Mouse (Mus musculus): Measurements from ENCODE around the gene Sgpp1. TPM values are rescaled to one million over a fixed set of nuclear protein-coding genes. Genes with fewer than 3 reads are reported as not detected.
"Not testable (repeated sequence)": the region's sequence is repeated elsewhere in the genome, so short reads cannot be mapped to it uniquely, and the experiment has no call there.

The Sgpp1 gene
- polyA plus RNA-seq, 1 experiment from 2014 or later: 31.6 TPM

GRCm38 (mm10) chr12:75689003-75689402 is 46.5 kb downstream of the Sgpp1 start:
- 82% methylated on average over 2 of the region's 2 CpGs for WGBS
- DNase-seq (ENCODE audit: low spot score) (no peak), ATAC-seq (ENCODE audit: low read depth) (no peak)
- H3K36me3 ChIP-seq (ENCODE audit: control insufficient read depth, insufficient read depth, low read length): no peaks in the 10 kb centered on the region
- no peak overlapping the region for H3K4me3 ChIP-seq (ENCODE audit: low read depth, low read length)
- H3K27me3 ChIP-seq (replicated peaks; ENCODE audit: control insufficient read depth, insufficient read depth, low read length): no peaks in the 10 kb centered on the region
- H3K4me1 ChIP-seq (ENCODE audit: control insufficient read depth, insufficient read depth, low read length): no peaks in the 10 kb centered on the region
- no peak overlapping the region for H3K27ac ChIP-seq (replicated peaks; ENCODE audit: low read depth, low read length)
- no peak overlapping the region for H3K4me2 ChIP-seq (ENCODE audit: low read depth, low read length)
- H3K9ac ChIP-seq (ENCODE audit: low read depth, low read length): no peak overlapping the region
- H3K9me3 ChIP-seq (ENCODE audit: control insufficient read depth, low read length): no peaks in the 10 kb centered on the region

DNA sequence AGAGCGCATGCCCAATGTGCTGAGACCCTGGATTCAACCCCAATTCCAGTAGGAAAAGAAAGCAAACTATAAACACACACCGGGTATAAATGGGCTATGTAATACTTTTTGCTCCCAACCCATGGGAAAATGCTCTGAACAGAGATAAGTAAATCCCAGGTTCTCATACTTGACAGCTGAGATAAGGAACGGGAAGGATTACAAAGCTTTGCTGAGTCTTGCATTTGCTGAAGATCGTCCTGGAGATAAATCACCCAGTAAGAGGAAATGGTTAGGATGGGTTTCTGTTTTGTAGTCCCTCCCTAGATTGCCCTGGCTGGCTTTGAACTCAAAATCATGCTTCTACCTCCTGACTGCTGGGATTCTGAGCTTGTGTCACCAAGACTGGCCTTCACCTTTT is 48.2 kb downstream of the Sgpp1 start:
- WGBS: 66% methylated on average over 4 of the region's 4 CpGs
- Histone ChIP-seq H3K9me3 (ENCODE audit: control insufficient read depth, low read length) (no peaks in the 10 kb centered on the region), H3K9ac (ENCODE audit: low read depth, low read length) (no peak overlapping the region), H3K27ac (replicated peaks; ENCODE audit: low read depth, low read length) (no peak overlapping the region), H3K4me1 (ENCODE audit: control insufficient read depth, insufficient read depth, low read length) (no peaks in the 10 kb centered on the region), H3K27me3 (replicated peaks; ENCODE audit: control insufficient read depth, insufficient read depth, low read length) (no peaks in the 10 kb centered on the region), H3K36me3 (ENCODE audit: control insufficient read depth, insufficient read depth, low read length) (no peaks in the 10 kb centered on the region), H3K4me3 (ENCODE audit: low read depth, low read length) (no peak overlapping the region), H3K4me2 (ENCODE audit: low read depth, low read length) (no peak overlapping the region)
- ATAC-seq (ENCODE audit: low read depth) (no peak), DNase-seq (ENCODE audit: low spot score) (no peak)

GRCm38 (mm10) chr12:75684026-75684425 is 51.5 kb downstream of the Sgpp1 start:
- H3K9me3 ChIP-seq (ENCODE audit: control insufficient read depth, low read length); H3K27ac ChIP-seq (replicated peaks; ENCODE audit: low read depth, low read length); DNase-seq (ENCODE audit: low spot score); H3K4me2 ChIP-seq (ENCODE audit: low read depth, low read length); H3K4me1 ChIP-seq (ENCODE audit: control insufficient read depth, insufficient read depth, low read length); ATAC-seq (ENCODE audit: low read depth); H3K4me3 ChIP-seq (ENCODE audit: low read depth, low read length); H3K9ac ChIP-seq (ENCODE audit: low read depth, low read length); H3K36me3 ChIP-seq (ENCODE audit: control insufficient read depth, insufficient read depth, low read length); H3K27me3 ChIP-seq (replicated peaks; ENCODE audit: control insufficient read depth, insufficient read depth, low read length): not testable (repeated sequence)
- WGBS: 86% methylated on average over 4 of the region's 4 CpGs

DNA sequence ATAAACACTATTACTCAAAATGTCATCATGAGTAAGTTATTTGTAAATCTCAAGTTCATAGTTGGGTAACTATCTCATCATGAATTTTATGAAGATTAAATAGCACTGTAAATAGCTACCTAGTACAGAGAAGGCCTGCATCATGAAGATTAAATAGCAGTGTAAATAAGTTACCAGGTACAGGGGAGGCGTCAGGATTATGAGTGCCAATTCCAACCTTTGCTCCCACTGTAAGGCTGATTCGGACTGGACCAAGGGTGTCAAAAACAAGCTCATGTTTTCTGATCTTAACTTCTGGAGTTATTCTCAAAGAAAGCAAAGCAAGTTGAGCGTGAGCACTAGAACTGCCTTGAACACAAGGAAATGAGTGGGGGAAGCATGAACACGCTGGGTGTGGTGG is 51.9 kb downstream of the Sgpp1 start:
- Histone ChIP-seq H3K4me3 (ENCODE audit: low read depth, low read length) (no peak overlapping the region), H3K27me3 (replicated peaks; ENCODE audit: control insufficient read depth, insufficient read depth, low read length) (no peaks in the 10 kb centered on the region), H3K9me3 (ENCODE audit: control insufficient read depth, low read length) (no peaks in the 10 kb centered on the region), H3K4me2 (ENCODE audit: low read depth, low read length) (no peak overlapping the region), H3K9ac (ENCODE audit: low read depth, low read length) (no peak overlapping the region), H3K4me1 (ENCODE audit: control insufficient read depth, insufficient read depth, low read length) (no peaks in the 10 kb centered on the region), H3K36me3 (ENCODE audit: control insufficient read depth, insufficient read depth, low read length) (no peaks in the 10 kb centered on the region), H3K27ac (replicated peaks; ENCODE audit: low read depth, low read length) (no peak overlapping the region)
- DNase-seq (ENCODE audit: low spot score) (no peak), ATAC-seq (ENCODE audit: low read depth) (no peak)
- 90% methylated on average over 4 of the region's 4 CpGs for WGBS

DNA sequence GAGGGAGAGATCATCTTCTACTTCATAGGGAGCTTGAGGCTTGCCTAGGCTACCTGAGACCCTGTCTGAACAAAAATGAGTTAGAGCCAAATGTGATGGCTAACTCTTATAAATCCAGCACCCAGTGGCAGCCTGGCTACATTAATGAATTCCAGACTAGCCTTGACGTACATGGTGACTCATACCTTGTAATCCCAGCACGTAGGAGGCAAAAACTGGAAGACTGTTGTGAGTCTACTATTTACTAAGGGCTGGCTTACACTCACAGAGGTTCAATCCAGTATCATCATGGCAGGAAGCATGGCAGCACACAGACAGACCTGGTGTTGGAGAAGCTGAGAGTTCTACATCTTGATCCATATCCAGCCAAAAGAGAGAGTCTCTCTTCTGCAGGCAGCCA is 52.7 kb downstream of the Sgpp1 start:
- no peaks in the 10 kb centered on the region for H3K36me3 ChIP-seq (ENCODE audit: control insufficient read depth, insufficient read depth, low read length)
- ATAC-seq (ENCODE audit: low read depth): no peak
- no peak for DNase-seq (ENCODE audit: low spot score)
- no peak overlapping the region for H3K4me2 ChIP-seq (ENCODE audit: low read depth, low read length)
- no peaks in the 10 kb centered on the region for H3K27me3 ChIP-seq (replicated peaks; ENCODE audit: control insufficient read depth, insufficient read depth, low read length)
- no peaks in the 10 kb centered on the region for H3K9me3 ChIP-seq (ENCODE audit: control insufficient read depth, low read length)
- no peak overlapping the region for H3K27ac ChIP-seq (replicated peaks; ENCODE audit: low read depth, low read length)
- H3K4me3 ChIP-seq (ENCODE audit: low read depth, low read length): no peak overlapping the region
- 50% methylated on average over 2 of the region's 2 CpGs for WGBS
- H3K9ac ChIP-seq (ENCODE audit: low read depth, low read length): no peak overlapping the region
- no peaks in the 10 kb centered on the region for H3K4me1 ChIP-seq (ENCODE audit: control insufficient read depth, insufficient read depth, low read length)

DNA sequence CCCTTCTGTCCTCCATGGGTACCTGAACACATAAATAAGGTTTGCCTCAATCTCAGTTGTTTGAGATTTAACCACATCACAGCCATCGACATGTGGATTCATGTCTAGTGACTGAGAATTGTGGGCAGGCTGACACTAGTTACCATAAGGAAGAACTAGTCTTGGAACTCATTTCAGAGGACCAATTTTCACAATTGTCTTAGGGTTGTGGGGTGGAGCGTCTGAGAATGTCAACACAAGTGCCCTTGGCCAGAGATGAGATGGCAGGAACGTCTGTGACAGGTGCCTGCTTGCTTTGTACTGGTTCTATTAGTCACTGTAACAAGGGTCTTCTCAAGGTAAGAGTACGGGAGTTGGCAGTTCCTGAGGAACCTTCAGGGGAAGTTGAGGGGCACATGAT is 54.4 kb downstream of the Sgpp1 start:
- WGBS: 74% methylated on average over 4 of the region's 4 CpGs
- H3K27ac ChIP-seq (replicated peaks; ENCODE audit: low read depth, low read length): no peak overlapping the region

GRCm38 (mm10) chr12:75678393-75678792 is 57.1 kb downstream of the Sgpp1 start:
- Histone ChIP-seq H3K9me3 (ENCODE audit: control insufficient read depth, low read length) (no peaks in the 10 kb centered on the region), H3K27ac (replicated peaks; ENCODE audit: low read depth, low read length) (no peak overlapping the region), H3K27me3 (replicated peaks; ENCODE audit: control insufficient read depth, insufficient read depth, low read length) (no peaks in the 10 kb centered on the region), H3K4me3 (ENCODE audit: low read depth, low read length) (no peak overlapping the region), H3K4me1 (ENCODE audit: control insufficient read depth, insufficient read depth, low read length) (no peaks in the 10 kb centered on the region), H3K4me2 (ENCODE audit: low read depth, low read length) (no peak overlapping the region), H3K9ac (ENCODE audit: low read depth, low read length) (no peak overlapping the region), H3K36me3 (ENCODE audit: control insufficient read depth, insufficient read depth, low read length) (no peaks in the 10 kb centered on the region)
- WGBS: 93% methylated on average over 4 of the region's 4 CpGs
- ATAC-seq (ENCODE audit: low read depth) (no peak), DNase-seq (ENCODE audit: low spot score) (no peak)

More for the DNA sequence above, 54.4 kb downstream of the Sgpp1 start:
- no peaks in the 10 kb centered on the region for H3K4me1 ChIP-seq (ENCODE audit: control insufficient read depth, insufficient read depth, low read length)
- ATAC-seq (ENCODE audit: low read depth): no peak
- H3K36me3 ChIP-seq (ENCODE audit: control insufficient read depth, insufficient read depth, low read length): no peaks in the 10 kb centered on the region
- no peak overlapping the region for H3K9ac ChIP-seq (ENCODE audit: low read depth, low read length)
- H3K4me2 ChIP-seq (ENCODE audit: low read depth, low read length): no peak overlapping the region
- DNase-seq (ENCODE audit: low spot score): no peak
- no peak overlapping the region for H3K4me3 ChIP-seq (ENCODE audit: low read depth, low read length)
- no peaks in the 10 kb centered on the region for H3K27me3 ChIP-seq (replicated peaks; ENCODE audit: control insufficient read depth, insufficient read depth, low read length)
- H3K9me3 ChIP-seq (ENCODE audit: control insufficient read depth, low read length): no peaks in the 10 kb centered on the region

DNA sequence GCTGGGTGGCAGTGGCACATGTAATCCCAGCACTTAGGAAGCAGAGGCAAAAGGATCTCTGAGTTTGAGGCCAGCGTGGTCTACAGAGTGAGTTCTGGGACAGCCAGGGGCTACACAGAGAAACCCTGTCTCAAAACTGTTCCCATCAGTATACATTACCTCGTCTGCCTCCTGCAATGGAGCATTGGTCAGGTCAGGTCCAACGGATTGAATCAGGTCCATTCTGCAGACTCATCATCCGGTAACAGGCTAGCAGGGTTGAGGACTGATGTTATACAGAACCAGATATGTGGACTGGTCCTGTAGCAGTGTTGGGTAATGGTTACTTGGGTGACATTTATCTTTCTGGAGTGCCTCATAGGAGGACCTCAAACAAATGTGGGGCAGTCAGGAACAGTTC is 62.9 kb downstream of the Sgpp1 start:
- 87% methylated on average over 4 of the region's 4 CpGs for WGBS
- H3K27ac ChIP-seq (replicated peaks; ENCODE audit: low read depth, low read length): no peak overlapping the region
- H3K27me3 ChIP-seq (replicated peaks; ENCODE audit: control insufficient read depth, insufficient read depth, low read length): no peaks in the 10 kb centered on the region
- no peak overlapping the region for H3K4me3 ChIP-seq (ENCODE audit: low read depth, low read length)
- H3K4me1 ChIP-seq (ENCODE audit: control insufficient read depth, insufficient read depth, low read length): peaks cover 7% of the 10 kb centered on the region
- no peak overlapping the region for H3K4me2 ChIP-seq (ENCODE audit: low read depth, low read length)
- ATAC-seq (ENCODE audit: low read depth) (no peak), DNase-seq (ENCODE audit: low spot score) (no peak)
- no peaks in the 10 kb centered on the region for H3K36me3 ChIP-seq (ENCODE audit: control insufficient read depth, insufficient read depth, low read length)
- H3K9ac ChIP-seq (ENCODE audit: low read depth, low read length): no peak overlapping the region
- H3K9me3 ChIP-seq (ENCODE audit: control insufficient read depth, low read length): no peaks in the 10 kb centered on the region

DNA sequence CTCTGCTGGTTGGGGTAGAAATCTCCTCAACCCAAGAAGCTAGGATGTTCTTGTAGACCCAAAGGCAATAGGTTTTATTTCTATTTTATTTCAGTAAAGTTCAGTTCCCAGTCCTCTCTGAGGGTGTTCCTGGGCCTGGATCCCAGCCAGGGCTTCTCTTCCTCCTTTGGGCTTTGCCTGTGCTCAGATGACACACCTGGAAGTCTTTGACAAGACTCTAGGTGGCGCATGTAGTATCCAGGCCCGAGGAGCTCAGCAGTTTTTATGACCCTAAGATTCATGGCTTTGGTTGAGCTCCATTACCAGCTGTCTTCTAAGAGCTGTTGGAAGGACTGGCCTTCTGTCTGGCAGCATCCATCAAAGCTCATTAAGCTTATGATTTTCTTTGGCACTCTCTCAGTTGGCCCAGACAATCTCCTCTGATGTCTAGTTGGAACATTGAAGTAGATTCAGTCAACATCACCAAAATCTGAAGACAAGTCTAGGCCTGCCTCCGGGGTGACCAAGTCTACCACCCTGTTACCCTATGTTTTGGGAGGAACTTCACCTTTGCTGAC is 63.7 kb downstream of the Sgpp1 start:
- H3K27ac ChIP-seq (replicated peaks; ENCODE audit: low read depth, low read length): no peak overlapping the region
- no peaks in the 10 kb centered on the region for H3K36me3 ChIP-seq (ENCODE audit: control insufficient read depth, insufficient read depth, low read length)
- peaks cover 7% of the 10 kb centered on the region for H3K4me1 ChIP-seq (ENCODE audit: control insufficient read depth, insufficient read depth, low read length)
- H3K4me2 ChIP-seq (ENCODE audit: low read depth, low read length): no peak overlapping the region
- ATAC-seq (ENCODE audit: low read depth) (no peak), DNase-seq (ENCODE audit: low spot score) (no peak)
- H3K4me3 ChIP-seq (ENCODE audit: low read depth, low read length): no peak overlapping the region
- H3K9me3 ChIP-seq (ENCODE audit: control insufficient read depth, low read length): no peaks in the 10 kb centered on the region
- WGBS: 84% methylated on average over 3 of the region's 3 CpGs
- no peaks in the 10 kb centered on the region for H3K27me3 ChIP-seq (replicated peaks; ENCODE audit: control insufficient read depth, insufficient read depth, low read length)
- no peak overlapping the region for H3K9ac ChIP-seq (ENCODE audit: low read depth, low read length)

Measured in embryonic facial prominence, embryonic 14.5 days (tissue).